In genomic region chr7:5089853-5090252, GRCm38 (mm10) we compare ENCODE assay signal across 31 mouse cellular contexts. TPM values are rescaled to one million over a fixed set of nuclear protein-coding genes. Genes with fewer than 3 reads are reported as not detected.
DNase-seq lines count a peak whose midpoint lies in the region; ATAC-seq and TF ChIP-seq lines count a peak whose summit lies in the region.
"Had no signal": no experiment of that assay in that cellular context is flagged by ENCODE, and none has a peak within 500 bp of the region (broad histone marks: within the 10 kb centered on the region; RNA-seq: fewer than 3 reads in every experiment).

No protein-coding gene starts in this region.

- ATAC-seq in intestine, postnatal 0 days, result no peak
- ATAC-seq in intestine, embryonic 15.5 days, result no peak
- ATAC-seq in liver, postnatal 0 days, result no peak
- ATAC-seq in liver, embryonic 11.5 days (replicated peaks; ENCODE audit: low FRiP score), result no peak
- ATAC-seq: activated CD4-positive, CD25-positive, alpha-beta regulatory T cell, adult 4 months; forebrain, embryonic 14.5 days had no signal

- peak overlapping the region; percentile 15; the same call in 1 of the 2 replicates for H3K27ac ChIP-seq in intestine, postnatal 0 days (ENCODE audit: low read depth, low read length)
- no peak overlapping the region for H3K27ac ChIP-seq in intestine, embryonic 15.5 days
- H3K27ac ChIP-seq in liver, postnatal 0 days (ENCODE audit: low read depth), result no peak overlapping the region
- H3K27ac ChIP-seq in liver, embryonic 11.5 days (ENCODE audit: low read depth, low read length), result no peak overlapping the region
- H3K27ac ChIP-seq: embryonic facial prominence, embryonic 15.5 days; heart, embryonic 15.5 days; hindbrain, embryonic 13.5 days; kidney, postnatal 0 days; liver, embryonic 14.5 days; lung, embryonic 15.5 days had no signal

- no peak overlapping the region for H3K4me3 ChIP-seq in intestine, postnatal 0 days (ENCODE audit: low read depth, low read length)
- H3K4me3 ChIP-seq in intestine, embryonic 15.5 days (replicated peaks), result no peak overlapping the region
- H3K4me3 ChIP-seq in liver, postnatal 0 days (ENCODE audit: low read depth, low read length), result no peak overlapping the region
- no peak overlapping the region for H3K4me3 ChIP-seq in liver, embryonic 11.5 days (ENCODE audit: low read depth, low read length)
- H3K4me3 ChIP-seq: embryonic facial prominence, embryonic 15.5 days; heart, embryonic 15.5 days; hindbrain, embryonic 13.5 days; lung, embryonic 15.5 days; megakaryocyte, embryonic 14.5 days had no signal

- H3K27me3 ChIP-seq in intestine, postnatal 0 days (replicated peaks; ENCODE audit: control insufficient read depth, insufficient read depth, low read length), result no peaks in the 10 kb centered on the region
- no peaks in the 10 kb centered on the region for H3K27me3 ChIP-seq in intestine, embryonic 15.5 days (replicated peaks)
- no peaks in the 10 kb centered on the region for H3K27me3 ChIP-seq in liver, postnatal 0 days (ENCODE audit: insufficient read depth, low read length)
- no peaks in the 10 kb centered on the region for H3K27me3 ChIP-seq in liver, embryonic 11.5 days (replicated peaks; ENCODE audit: control insufficient read depth, insufficient read depth, low read length)
- H3K27me3 ChIP-seq: embryonic facial prominence, embryonic 15.5 days; heart, embryonic 15.5 days; hindbrain, embryonic 13.5 days; lung, embryonic 15.5 days; megakaryocyte, embryonic 14.5 days had no signal

- H3K9me3 ChIP-seq in intestine, postnatal 0 days (ENCODE audit: control insufficient read depth), result no peaks in the 10 kb centered on the region
- no peaks in the 10 kb centered on the region for H3K9me3 ChIP-seq in intestine, embryonic 15.5 days
- no peaks in the 10 kb centered on the region for H3K9me3 ChIP-seq in liver, postnatal 0 days (ENCODE audit: low read length)
- H3K9me3 ChIP-seq in liver, embryonic 11.5 days (ENCODE audit: control insufficient read depth, low read length), result no peaks in the 10 kb centered on the region
- H3K9me3 ChIP-seq: embryonic facial prominence, embryonic 15.5 days; heart, embryonic 15.5 days; hindbrain, embryonic 13.5 days; lung, embryonic 15.5 days; megakaryocyte, embryonic 14.5 days had no signal

- peaks cover 14% of the 10 kb centered on the region; the same call in 1 of the 2 replicates for H3K4me1 ChIP-seq in intestine, postnatal 0 days (replicated peaks; ENCODE audit: control insufficient read depth, insufficient read depth, low read length)
- H3K4me1 ChIP-seq in intestine, embryonic 15.5 days (replicated peaks), result 0 out of 2 replicates have a peak, but pooled peaks cover 3% of the 10 kb centered on the region
- peaks cover 16% of the 10 kb centered on the region for H3K4me1 ChIP-seq in liver, postnatal 0 days (ENCODE audit: insufficient read depth)
- H3K4me1 ChIP-seq in liver, embryonic 11.5 days (replicated peaks; ENCODE audit: control insufficient read depth, insufficient read depth, low read length), result 0 out of 2 replicates have a peak, but pooled peaks cover 4% of the 10 kb centered on the region
- H3K4me1 ChIP-seq: embryonic facial prominence, embryonic 15.5 days; lung, embryonic 15.5 days had no signal

- 94% methylated on average over 15 of the region's 15 CpGs for WGBS in intestine, postnatal 0 days
- WGBS in intestine, embryonic 15.5 days, result 95% methylated on average over 15 of the region's 15 CpGs
- 93% methylated on average over 15 of the region's 15 CpGs for WGBS in liver, postnatal 0 days (ENCODE audit: insufficient replicate concordance)
- WGBS in liver, embryonic 11.5 days, result 91% methylated on average over 15 of the region's 15 CpGs

- peak; percentile 9 for DNase-seq in liver, postnatal 0 days
- DNase-seq in liver, embryonic 11.5 days (ENCODE audit: low spot score), result no peak
- DNase-seq in left cerebral cortex, postnatal 36 days (ENCODE audit: low spot score in 2 of 2), result peak; percentile 57 to 66
- peak; percentile 53 to 73 for DNase-seq in right cerebral cortex, postnatal 36 days (ENCODE audit: low spot score in 2 of 2)
- no peak for DNase-seq in urinary bladder, postnatal 10 days (ENCODE audit: low spot score)
- DNase-seq: adrenal gland, adult 8-10 months; gastrocnemius, postnatal 25 days; heart, postnatal 36 days; kidney, adult 2 months; lung, postnatal 36 days; midbrain, embryonic 14.5 days; spleen, adult 18-20 months; thymus, postnatal 14 days had no signal

- H3K4me2 ChIP-seq in intestine, postnatal 0 days (replicated peaks; ENCODE audit: low read depth), result no peak overlapping the region
- H3K4me2 ChIP-seq in intestine, embryonic 15.5 days (replicated peaks), result no peak overlapping the region
- H3K4me2 ChIP-seq in liver, postnatal 0 days (ENCODE audit: low read depth, low read length), result no peak overlapping the region
- H3K4me2 ChIP-seq in liver, embryonic 11.5 days, result no peak overlapping the region
- H3K4me2 ChIP-seq: embryonic facial prominence, embryonic 15.5 days; heart, embryonic 15.5 days; hindbrain, embryonic 13.5 days; lung, embryonic 15.5 days had no signal

- TF ChIP-seq EP300 in liver, postnatal 0 days (IDR thresholded peaks at IDR 0.05; ENCODE audit: low read depth), result no peak

- intact Hi-C loops in left cerebral cortex, postnatal 36 days (cut with DNase I), result loop anchor here (10.0 kb wide), 1 partner anchor 1445 kb away; the partner anchor contains the start of gene Cnot3

- H3K36me3 ChIP-seq in intestine, postnatal 0 days (ENCODE audit: control insufficient read depth, insufficient read depth), result peaks cover 61% of the 10 kb centered on the region
- H3K36me3 ChIP-seq in intestine, embryonic 15.5 days, result peaks cover 39% of the 10 kb centered on the region
- peaks cover 83% of the 10 kb centered on the region for H3K36me3 ChIP-seq in liver, postnatal 0 days (replicated peaks; ENCODE audit: insufficient read depth, low read length)
- peaks cover 74% of the 10 kb centered on the region for H3K36me3 ChIP-seq in liver, embryonic 11.5 days (ENCODE audit: control insufficient read depth, insufficient read depth, low read length)

- H3K9ac ChIP-seq in intestine, postnatal 0 days (ENCODE audit: low read depth, low read length), result no peak overlapping the region
- H3K9ac ChIP-seq in intestine, embryonic 15.5 days, result no peak overlapping the region
- H3K9ac ChIP-seq in liver, postnatal 0 days (replicated peaks), result no peak overlapping the region
- no peak overlapping the region for H3K9ac ChIP-seq in liver, embryonic 11.5 days (ENCODE audit: low read depth, low read length)
- H3K9ac ChIP-seq: embryonic facial prominence, embryonic 15.5 days; heart, embryonic 15.5 days; hindbrain, embryonic 13.5 days; liver, embryonic 14.5 days; lung, embryonic 15.5 days had no signal

- no peak for TF ChIP-seq CTCF in intestine, postnatal 0 days (IDR thresholded peaks at IDR 0.05; ENCODE audit: low read depth)
- no peak for TF ChIP-seq CTCF in liver, postnatal 0 days (IDR thresholded peaks at IDR 0.05; ENCODE audit: low read depth)

RNA-seq across cellular contexts. Expression of gene Epn1, which starts 9.8 kb away (rescaled TPM):
- 98.0 and 106 TPM in 2 replicates for polyA plus RNA-seq in intestine, postnatal 0 days (2015; fragmentation: Nextera tagmentation; extraction: Ambion mirVana)
- polyA plus RNA-seq in intestine, embryonic 15.5 days (2015; fragmentation: Nextera tagmentation; extraction: Ambion mirVana), result 62.4 and 66.5 TPM in 2 replicates
- 34.7 and 38.0 TPM in 2 replicates for polyA plus RNA-seq in liver, postnatal 0 days (2015; fragmentation: Nextera tagmentation; extraction: Ambion mirVana)
- polyA plus RNA-seq in liver, embryonic 11.5 days (2014; fragmentation: Nextera tagmentation; extraction: Ambion mirVana), result 82.9 and 88.9 TPM in 2 replicates
- total RNA-seq in left cerebral cortex, postnatal 36 days (2021), result 100 to 1,000 TPM; 435 to 530 TPM

RNA-seq across cellular contexts. Expression of gene Rfpl4, which starts 26.9 kb away (rescaled TPM):
- not detected in 2 replicates for polyA plus RNA-seq in intestine, postnatal 0 days (2015; fragmentation: Nextera tagmentation; extraction: Ambion mirVana)
- polyA plus RNA-seq in intestine, embryonic 15.5 days (2015; fragmentation: Nextera tagmentation; extraction: Ambion mirVana), result not detected in 2 replicates
- polyA plus RNA-seq in liver, postnatal 0 days (2015; fragmentation: Nextera tagmentation; extraction: Ambion mirVana), result not detected in 2 replicates
- polyA plus RNA-seq in liver, embryonic 11.5 days (2014; fragmentation: Nextera tagmentation; extraction: Ambion mirVana), result not detected in 2 replicates
- total RNA-seq in left cerebral cortex, postnatal 36 days (2021), result not detected
- total RNA-seq: common myeloid progenitor, adult 5-6 weeks; gastrocnemius, postnatal 25 days; heart, adult 8-10 months; heart, postnatal 36 days; MEL had no signal
- polyA plus RNA-seq: activated CD4-positive, CD25-positive, alpha-beta regulatory T cell, adult 4 months; C2C12; cerebellum, adult 2 months; embryonic facial prominence, embryonic 15.5 days; forebrain, embryonic 14.5 days; heart, embryonic 15.5 days; hindbrain, embryonic 13.5 days; kidney, adult 2 months; kidney, postnatal 0 days; limb, embryonic 14.5 days; liver, embryonic 14.5 days; lung, embryonic 15.5 days; midbrain, embryonic 14.5 days; neural tube, embryonic 11.5 days had no signal

RNA-seq across cellular contexts. Expression of gene U2af2, which starts 27.9 kb away (rescaled TPM):
- 48.3 and 51.4 TPM in 2 replicates for polyA plus RNA-seq in intestine, postnatal 0 days (2015; fragmentation: Nextera tagmentation; extraction: Ambion mirVana)
- 126 and 130 TPM in 2 replicates for polyA plus RNA-seq in intestine, embryonic 15.5 days (2015; fragmentation: Nextera tagmentation; extraction: Ambion mirVana)
- 34.7 and 36.8 TPM in 2 replicates for polyA plus RNA-seq in liver, postnatal 0 days (2015; fragmentation: Nextera tagmentation; extraction: Ambion mirVana)
- 169 TPM in 2 replicates for polyA plus RNA-seq in liver, embryonic 11.5 days (2014; fragmentation: Nextera tagmentation; extraction: Ambion mirVana)
- 100 to 1,000 TPM; 162 to 183 TPM for total RNA-seq in left cerebral cortex, postnatal 36 days (2021)

RNA-seq across cellular contexts. Expression of gene Rasl2-9, which starts 35.9 kb away (rescaled TPM):
- polyA plus RNA-seq in intestine, postnatal 0 days (2015; fragmentation: Nextera tagmentation; extraction: Ambion mirVana), result 1.6 and 2.3 TPM in 2 replicates
- polyA plus RNA-seq in intestine, embryonic 15.5 days (2015; fragmentation: Nextera tagmentation; extraction: Ambion mirVana), result 0.31 and 0.56 TPM in 2 replicates
- 0.42 and 0.78 TPM in 2 replicates for polyA plus RNA-seq in liver, postnatal 0 days (2015; fragmentation: Nextera tagmentation; extraction: Ambion mirVana)
- 0.26 and 0.66 TPM in 2 replicates for polyA plus RNA-seq in liver, embryonic 11.5 days (2014; fragmentation: Nextera tagmentation; extraction: Ambion mirVana)
- total RNA-seq in left cerebral cortex, postnatal 36 days (2021), result under 1 TPM; 0.32 to 0.68 TPM
- total RNA-seq: common myeloid progenitor, adult 5-6 weeks; MEL had no signal
- polyA plus RNA-seq: neural tube, embryonic 11.5 days had no signal

RNA-seq across cellular contexts. Expression of gene Zfp580, which starts 38.5 kb away (rescaled TPM):
- 15.8 and 16.9 TPM in 2 replicates for polyA plus RNA-seq in intestine, postnatal 0 days (2015; fragmentation: Nextera tagmentation; extraction: Ambion mirVana)
- polyA plus RNA-seq in intestine, embryonic 15.5 days (2015; fragmentation: Nextera tagmentation; extraction: Ambion mirVana), result 22.2 and 25.0 TPM in 2 replicates
- polyA plus RNA-seq in liver, postnatal 0 days (2015; fragmentation: Nextera tagmentation; extraction: Ambion mirVana), result 3.2 and 4.4 TPM in 2 replicates
- polyA plus RNA-seq in liver, embryonic 11.5 days (2014; fragmentation: Nextera tagmentation; extraction: Ambion mirVana), result 11.5 and 14.1 TPM in 2 replicates
- 10 to 100 TPM; 27.4 to 35.7 TPM for total RNA-seq in left cerebral cortex, postnatal 36 days (2021)

Comparison
In these comparisons a context has a peak if more than half of its experiments do, and no peak if none do; other contexts are left out.
1. DNase-seq: peak in liver, postnatal 0 days (single experiment), left cerebral cortex, postnatal 36 days (2 of 2) and right cerebral cortex, postnatal 36 days (2 of 2); none in liver, embryonic 11.5 days (single experiment) and urinary bladder, postnatal 10 days (single experiment).